In the genomic region with DNA sequence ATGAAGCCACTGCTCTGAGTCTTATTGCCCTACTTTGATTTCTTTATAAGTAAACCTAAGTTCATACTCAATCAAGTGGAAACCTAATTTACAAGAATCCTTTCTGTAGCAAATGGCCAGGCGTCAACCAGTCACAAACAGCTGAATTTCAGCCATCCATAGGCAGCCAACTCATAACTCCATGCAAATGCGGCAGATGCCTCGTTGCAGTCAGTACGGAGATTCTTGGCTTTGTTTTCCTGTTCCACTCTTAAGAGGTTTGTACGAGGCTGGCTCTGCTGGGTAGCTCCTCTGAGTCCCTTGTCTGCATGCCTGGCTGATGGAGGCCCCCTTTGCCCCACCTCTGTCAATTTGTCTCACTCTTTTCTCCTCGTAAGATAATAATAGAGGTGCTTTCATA, we compare ENCODE assay signal across 30 mouse cellular contexts. TPM values are rescaled to one million over a fixed set of nuclear protein-coding genes. Genes with fewer than 3 reads are reported as not detected.
A peak's percentile ranks its signal among the peaks of the same experiment; 100 is the strongest.
DNase-seq lines count a peak whose midpoint lies in the region; ATAC-seq and TF ChIP-seq lines count a peak whose summit lies in the region.
"Had no signal": no experiment of that assay in that cellular context is flagged by ENCODE, and none has a peak within 500 bp of the region (broad histone marks: within the 10 kb centered on the region; RNA-seq: fewer than 3 reads in every experiment).

No protein-coding gene starts in this region.

- no peak overlapping the region for H3K4me3 ChIP-seq in gastrocnemius, adult 2 months
- H3K4me3 ChIP-seq in midbrain, postnatal 0 days (ENCODE audit: low read depth, low read length) = no peak overlapping the region
- no peak overlapping the region for H3K4me3 ChIP-seq in midbrain, embryonic 13.5 days (replicated peaks)
- H3K4me3 ChIP-seq: erythroblast, embryonic 14.5 days; hindbrain, embryonic 10.5 days; hindbrain, embryonic 15.5 days; intestine, embryonic 15.5 days; limb, embryonic 12.5 days; liver, embryonic 15.5 days; midbrain, embryonic 10.5 days; stomach, embryonic 15.5 days had no signal

- ATAC-seq in cerebellum, adult (ENCODE audit: insufficient number of reproducible peaks, low FRiP score, low TSS enrichment) = no peak
- ATAC-seq in midbrain, postnatal 0 days (ENCODE audit: low FRiP score) = no peak
- no peak for ATAC-seq in midbrain, embryonic 13.5 days
- ATAC-seq: activated CD4-positive, CD25-positive, alpha-beta regulatory T cell, adult 4 months; intestine, embryonic 15.5 days; midbrain, embryonic 16.5 days had no signal

- H3K9ac ChIP-seq in midbrain, postnatal 0 days (replicated peaks; ENCODE audit: low read length, poor library complexity, severe bottlenecking) = no peak overlapping the region
- H3K9ac ChIP-seq in midbrain, embryonic 13.5 days (replicated peaks) = no peak overlapping the region
- H3K9ac ChIP-seq: hindbrain, embryonic 15.5 days; intestine, embryonic 15.5 days; limb, embryonic 12.5 days; liver, embryonic 15.5 days; lung, embryonic 14.5 days; stomach, embryonic 15.5 days had no signal

- H3K27me3 ChIP-seq in midbrain, postnatal 0 days (ENCODE audit: insufficient read depth, low read length) = no peaks in the 10 kb centered on the region
- no peaks in the 10 kb centered on the region for H3K27me3 ChIP-seq in midbrain, embryonic 13.5 days
- H3K27me3 ChIP-seq: CH12.LX; hindbrain, embryonic 15.5 days; intestine, embryonic 15.5 days; limb, embryonic 12.5 days; liver, embryonic 15.5 days; stomach, embryonic 15.5 days had no signal

- H3K4me2 ChIP-seq in midbrain, postnatal 0 days (ENCODE audit: low read depth, low read length, poor library complexity, severe bottlenecking) = no peak overlapping the region
- H3K4me2 ChIP-seq in midbrain, embryonic 13.5 days (replicated peaks) = no peak overlapping the region
- H3K4me2 ChIP-seq: hindbrain, embryonic 15.5 days; intestine, embryonic 15.5 days; limb, embryonic 12.5 days; liver, embryonic 15.5 days; lung, embryonic 14.5 days; stomach, embryonic 15.5 days had no signal

- intact Hi-C loops in gastrocnemius, adult 2 months (cut with DNase I) = no loop called here

- H3K9me3 ChIP-seq in midbrain, postnatal 0 days (ENCODE audit: low read length) = no peaks in the 10 kb centered on the region
- no peaks in the 10 kb centered on the region for H3K9me3 ChIP-seq in midbrain, embryonic 13.5 days
- H3K9me3 ChIP-seq: hindbrain, embryonic 10.5 days; hindbrain, embryonic 15.5 days; intestine, embryonic 15.5 days; limb, embryonic 12.5 days; liver, embryonic 15.5 days; midbrain, embryonic 10.5 days; stomach, embryonic 15.5 days had no signal

- peak; percentile 50 to 51 for DNase-seq in cerebellum, postnatal 10 days
- no peak for DNase-seq in gastrocnemius, adult 2 months
- no peak for DNase-seq in gastrocnemius, adult 8-10 months (ENCODE audit: low spot score in 2 of 2)
- peak; percentile 36 for DNase-seq in midbrain, postnatal 0 days (ENCODE audit: low spot score)
- no peak for DNase-seq in kidney, postnatal 36 days
- DNase-seq: adrenal gland, adult 2 months; adrenal gland, postnatal 36 days; cerebellum, adult 11 months; cerebellum, adult 9-11 months; heart, postnatal 14 days; kidney, adult 2 months; kidney, postnatal 4 days; lung, embryonic 14.5 days; right cerebral cortex, postnatal 25 days; thymus, postnatal 14 days had no signal

- no peaks in the 10 kb centered on the region for H3K36me3 ChIP-seq in midbrain, postnatal 0 days (ENCODE audit: insufficient read depth, low read length)
- no peaks in the 10 kb centered on the region for H3K36me3 ChIP-seq in midbrain, embryonic 13.5 days
- H3K36me3 ChIP-seq: hindbrain, embryonic 10.5 days; hindbrain, embryonic 15.5 days; intestine, embryonic 15.5 days; limb, embryonic 12.5 days; liver, embryonic 15.5 days; midbrain, embryonic 10.5 days; stomach, embryonic 15.5 days had no signal

- H3K27ac ChIP-seq in gastrocnemius, adult 2 months = peak overlapping the region; percentile 83
- H3K27ac ChIP-seq in midbrain, postnatal 0 days (ENCODE audit: low read depth, low read length) = no peak overlapping the region
- H3K27ac ChIP-seq in midbrain, embryonic 13.5 days = no peak overlapping the region
- H3K27ac ChIP-seq: hindbrain, embryonic 10.5 days; hindbrain, embryonic 15.5 days; intestine, embryonic 15.5 days; limb, embryonic 12.5 days; liver, embryonic 15.5 days; midbrain, embryonic 10.5 days; stomach, embryonic 15.5 days had no signal

- H3K4me1 ChIP-seq in midbrain, postnatal 0 days (ENCODE audit: insufficient read depth, low read length) = no peaks in the 10 kb centered on the region
- H3K4me1 ChIP-seq in midbrain, embryonic 13.5 days (replicated peaks) = no peaks in the 10 kb centered on the region
- H3K4me1 ChIP-seq: hindbrain, embryonic 10.5 days; hindbrain, embryonic 15.5 days; intestine, embryonic 15.5 days; liver, embryonic 15.5 days; midbrain, embryonic 10.5 days; stomach, embryonic 15.5 days had no signal

- 73% methylated on average over 6 of the region's 6 CpGs for WGBS in midbrain, postnatal 0 days
- 71% methylated on average over 6 of the region's 6 CpGs for WGBS in midbrain, embryonic 13.5 days

- TF ChIP-seq CTCF in gastrocnemius, adult 2 months (IDR thresholded peaks at IDR 0.05) = no peak
- no peak for TF ChIP-seq CTCF in midbrain, postnatal 0 days (IDR thresholded peaks at IDR 0.05)

RNA-seq across cellular contexts. Expression of gene Bves, which starts 37.1 kb away (rescaled TPM):
- 10 to 100 TPM; 36.3 to 41.6 TPM for total RNA-seq in gastrocnemius, adult 2 months (2021)
- 10 to 100 TPM; 33.3 to 44.9 (median 39.0) TPM for total RNA-seq in gastrocnemius, adult 8-10 months (2022)
- total RNA-seq in midbrain, postnatal 0 days (2014; rRNA removed) = 2.7 TPM in 2 replicates
- 1.0 and 1.3 TPM in 2 replicates for polyA plus RNA-seq in midbrain, postnatal 0 days (2015; fragmentation: Nextera tagmentation; extraction: Ambion mirVana)
- polyA plus RNA-seq in midbrain, embryonic 13.5 days (2015; fragmentation: Nextera tagmentation; extraction: Ambion mirVana) = 0.90 and 1.3 TPM in 2 replicates
- total RNA-seq: CH12.LX; megakaryocyte progenitor cell, adult 5-6 weeks had no signal
- polyA plus RNA-seq: activated CD4-positive, CD25-positive, alpha-beta regulatory T cell, adult 4 months; erythroblast, embryonic 14.5 days; liver, adult 2 months had no signal

Comparison
In these comparisons a context has a peak if more than half of its experiments do, and no peak if none do; other contexts are left out.
1. DNase-seq: peak in cerebellum, postnatal 10 days (2 of 2) and midbrain, postnatal 0 days (single experiment); none in gastrocnemius, adult 2 months (single experiment), gastrocnemius, adult 8-10 months (0 of 2) and kidney, postnatal 36 days (0 of 2).